Mouse (Mus musculus) megakaryocyte, embryonic 14.5 days (primary cell): ENCODE results near the gene Myo1d.

Source experiments
- FLI1 ChIP-seq: IDR thresholded peaks from 2 replicates; pipeline ENCODE4 v1.6.1; 2012; ENCODE audit warnings: low read length, inconsistent platforms, mixed read lengths
- GATA1 ChIP-seq: IDR thresholded peaks from 3 replicates; pipeline ENCODE4 v1.6.1; 2012; ENCODE audit warnings: mixed read lengths, low read length, inconsistent platforms, borderline replicate concordance

DNA sequence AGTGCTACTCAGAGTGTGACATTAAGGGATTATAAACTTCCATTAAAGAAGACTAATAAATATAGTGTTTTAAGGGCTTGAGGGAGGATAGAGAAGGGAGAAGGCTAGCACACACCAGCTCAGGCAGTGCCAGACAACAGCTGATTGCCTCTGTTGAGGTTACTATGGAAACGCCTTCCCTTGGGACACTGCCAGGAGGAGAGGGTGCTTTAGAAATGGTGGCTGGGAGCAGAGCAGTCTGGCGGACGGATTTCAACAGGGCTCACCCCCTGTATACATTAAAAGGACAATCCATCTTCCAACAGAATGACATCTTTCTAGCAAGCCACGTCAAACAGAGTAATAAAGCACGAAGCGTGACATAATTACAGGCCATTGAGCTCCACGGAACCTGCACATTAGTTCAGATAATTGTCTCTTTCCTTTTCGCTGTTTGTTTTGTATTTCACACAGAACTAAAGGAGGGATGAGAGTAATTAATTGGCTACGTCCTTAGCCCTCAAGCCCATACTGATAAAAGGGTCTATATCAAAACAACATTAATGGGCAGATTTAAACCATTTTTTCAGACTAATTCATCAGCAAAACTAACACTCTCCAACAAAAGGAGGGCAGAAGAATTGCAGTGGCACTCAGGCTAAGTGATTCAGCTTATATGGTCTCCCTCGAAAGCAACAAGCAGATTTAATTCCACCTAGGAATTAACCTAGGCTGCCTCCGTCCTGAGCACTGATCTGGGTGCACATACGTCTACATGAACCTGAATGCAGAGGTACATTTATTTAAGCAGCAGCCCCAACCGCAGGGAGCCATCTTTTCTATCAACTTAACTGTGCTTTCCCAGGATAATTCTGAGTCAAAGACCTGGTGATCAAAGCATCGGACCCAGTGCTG is 201.8 kb downstream of the Myo1d start:
- TF ChIP-seq GATA1: no peak
- no peak for TF ChIP-seq FLI1
